Mouse (Mus musculus) layer of hippocampus, adult 9-10 months (tissue): ENCODE measurements around the gene Ece2.
"Not testable (repeated sequence)": the region's sequence is repeated elsewhere in the genome, so short reads cannot be mapped to it uniquely, and the experiment has no call there.

Source experiments
- DNase-seq: peaks from one replicate; pipeline ENCODE4 v3.0.0; 2022; ENCODE audit warnings: low spot score

The Ece2 gene

DNA sequence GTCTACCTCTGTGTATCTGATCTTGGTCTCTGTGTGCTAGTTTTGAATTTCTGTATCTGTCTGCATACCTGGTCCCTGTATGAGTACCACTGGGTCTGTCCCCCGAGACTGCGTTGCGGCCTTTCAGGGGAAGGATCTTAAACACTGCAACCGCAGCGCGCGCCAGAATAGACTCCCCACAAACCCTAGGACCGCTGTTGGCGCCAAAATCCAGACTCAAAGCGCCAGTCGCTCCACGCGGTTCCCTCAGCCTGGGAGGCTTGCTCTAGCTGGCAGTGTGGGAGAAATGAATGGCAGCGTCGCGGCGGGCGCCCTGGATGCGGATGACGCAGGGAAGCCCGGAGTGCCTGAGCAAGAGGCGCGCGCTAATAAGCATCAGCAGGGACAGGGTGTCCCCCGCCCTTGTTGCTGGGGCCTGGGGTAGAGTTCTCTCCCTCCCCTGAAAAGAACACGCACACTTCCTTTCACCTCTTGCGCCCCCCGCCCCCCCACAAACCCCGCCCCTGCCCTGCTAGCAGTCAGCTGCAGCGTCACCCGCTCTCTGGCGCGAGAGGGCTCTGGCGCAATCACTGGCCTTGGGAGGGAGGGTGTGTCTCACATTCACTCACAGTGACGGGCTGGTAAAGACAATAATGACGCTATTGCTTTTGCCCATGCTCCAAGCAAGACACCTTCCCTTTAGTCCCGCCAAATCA is 7.5 kb upstream of the Ece2 start:
- DNase-seq, result no peak

- DNase-seq, result no peak
Observed at GRCm38 (mm10) chr16:20623211-20623610, 6.4 kb upstream of the Ece2 start.

- no peak for DNase-seq
Observed at GRCm38 (mm10) chr16:20628871-20629391, 697 bp upstream of the Ece2 start.

DNA sequence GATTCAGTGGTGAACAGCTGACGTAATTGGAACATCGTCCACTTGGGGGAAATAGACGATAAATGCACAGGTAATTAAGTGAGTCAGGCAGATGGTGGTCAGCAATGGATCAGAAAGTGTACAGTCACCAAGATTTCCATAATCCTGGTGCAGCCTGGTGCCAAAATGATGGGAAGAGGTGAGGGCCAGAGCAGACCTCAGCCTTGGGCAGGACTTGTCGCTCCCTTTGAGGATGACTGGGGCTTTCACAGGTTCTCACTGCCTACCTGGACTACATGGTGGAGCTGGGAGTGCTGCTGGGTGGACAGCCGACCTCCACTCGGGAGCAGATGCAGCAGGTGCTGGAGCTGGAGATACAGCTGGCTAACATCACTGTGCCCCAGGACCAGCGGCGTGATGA is 7.8 kb downstream of the Ece2 start:
- DNase-seq, result no peak

DNA sequence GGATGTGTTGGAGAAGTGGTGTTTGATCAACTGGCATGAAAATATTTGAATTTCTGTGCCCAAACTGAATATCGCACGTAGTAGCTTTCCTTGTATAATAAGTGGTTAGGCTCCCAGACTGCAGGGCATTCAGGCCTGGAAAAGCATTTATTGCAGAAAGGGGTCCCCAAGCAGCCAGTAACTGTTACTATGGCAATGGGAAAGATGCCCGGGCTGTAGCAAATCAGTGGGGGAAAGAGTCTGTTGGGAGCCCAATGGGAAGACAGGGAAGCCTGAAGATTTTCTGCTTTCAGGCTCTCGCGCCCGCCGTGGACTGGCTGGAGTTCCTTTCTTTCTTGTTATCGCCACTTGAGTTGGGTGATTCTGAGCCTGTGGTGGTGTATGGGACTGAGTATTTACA is 8.7 kb downstream of the Ece2 start:
- no peak for DNase-seq

GRCm38 (mm10) chr16:20642161-20642560 is 12.5 kb downstream of the Ece2 start:
- DNase-seq, result peak; percentile 47

- no peak for DNase-seq
Observed at GRCm38 (mm10) chr16:20643911-20644310, 14.3 kb downstream of the Ece2 start.

DNA sequence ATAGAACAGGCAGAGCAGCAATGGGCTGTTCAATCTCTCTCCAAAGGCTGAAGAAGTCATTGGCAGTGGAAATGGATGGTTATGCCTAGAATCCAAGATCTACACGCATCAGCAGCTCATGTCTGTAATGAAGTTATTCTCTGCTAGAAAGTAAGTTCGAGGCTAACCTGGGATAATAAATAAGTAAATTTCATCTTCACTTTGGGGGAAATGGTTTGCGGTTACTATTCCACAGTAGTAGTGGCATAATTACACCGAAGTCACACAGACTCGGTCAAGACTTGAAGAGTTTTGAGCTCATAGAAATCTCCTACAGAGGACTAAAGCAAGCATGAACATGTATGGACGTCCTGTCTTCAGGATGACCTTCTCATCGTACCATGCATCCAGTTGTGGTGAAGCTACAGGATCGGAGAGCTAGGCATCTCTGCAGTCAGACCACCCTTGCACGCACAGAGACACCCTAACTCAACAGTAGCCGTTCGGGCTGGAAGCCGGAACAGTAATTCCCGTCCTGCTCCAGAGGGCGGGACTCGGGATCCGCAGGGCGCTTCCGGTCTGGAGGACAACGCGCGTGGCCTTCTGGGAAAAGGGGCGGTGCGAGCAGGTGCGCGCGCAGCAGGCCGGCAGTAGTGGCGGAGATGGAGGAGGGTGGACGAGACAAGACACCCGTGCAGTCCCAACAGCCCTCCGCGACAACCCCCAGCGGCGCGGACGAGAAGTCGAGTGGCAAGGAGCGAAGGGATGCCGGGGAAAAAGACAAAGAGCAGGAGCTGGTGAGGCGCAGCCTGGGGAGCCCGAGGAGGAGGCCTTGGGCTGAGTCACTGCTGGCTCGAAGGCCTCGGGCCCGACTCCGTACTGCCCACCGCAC is 21.7 kb downstream of the Ece2 start, which contains the start of gene Psmd2:
Psmd2 (plus strand) TSS at position 577 of the 871 bp plus-strand sequence.
- DNase-seq, result peak; percentile 84

- no peak for DNase-seq
Observed at GRCm38 (mm10) chr16:20651947-20652310, 22.3 kb downstream of the Ece2 start.

DNA sequence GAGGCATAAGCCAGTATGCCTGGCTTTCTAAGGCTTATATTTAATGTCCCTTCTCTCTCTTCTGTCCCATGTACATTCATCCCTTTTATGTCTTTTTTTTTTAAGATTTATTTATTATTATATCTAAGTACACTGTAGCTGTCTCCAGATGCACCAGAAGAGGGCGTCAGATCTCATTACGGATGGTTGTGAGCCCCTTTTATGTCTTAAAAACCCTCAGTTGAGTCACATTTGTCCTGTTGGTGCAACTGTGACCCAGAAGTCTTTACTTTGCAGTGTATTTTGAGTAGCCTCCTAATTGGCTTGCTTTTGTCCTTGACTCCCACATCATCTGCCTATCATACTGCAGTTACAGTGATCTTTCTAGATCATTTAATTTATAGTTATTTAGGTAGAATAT is 23.7 kb downstream of the Ece2 start:
- no peak for DNase-seq

GRCm38 (mm10) chr16:20657661-20658060 is 28.0 kb downstream of the Ece2 start:
- DNase-seq, result no peak

DNA sequence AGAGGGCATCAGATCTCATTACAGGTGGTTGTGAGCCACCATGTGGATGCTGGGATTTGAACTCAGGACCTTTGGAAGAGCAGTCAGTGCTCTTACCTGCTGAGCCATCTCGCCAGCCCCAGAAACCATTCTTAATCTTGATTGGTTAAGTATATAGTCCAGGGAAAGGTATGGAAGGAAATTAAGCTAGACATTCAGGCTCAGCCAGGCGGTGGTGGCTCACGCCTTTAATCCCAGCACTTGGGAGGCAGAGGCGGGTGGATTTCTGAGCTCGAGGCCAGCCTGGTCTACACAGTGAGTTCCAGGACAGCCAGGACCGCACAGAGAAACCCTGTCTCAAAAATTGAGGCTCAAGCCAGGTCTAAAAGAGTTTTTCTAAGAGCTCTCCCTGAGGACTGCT is 38.4 kb downstream of the Ece2 start, which contains the start of gene Eif4g1:
Eif4g1 (plus strand) TSS at position 301 of the 400 bp plus-strand sequence.
- DNase-seq, result not testable (repeated sequence)

DNA sequence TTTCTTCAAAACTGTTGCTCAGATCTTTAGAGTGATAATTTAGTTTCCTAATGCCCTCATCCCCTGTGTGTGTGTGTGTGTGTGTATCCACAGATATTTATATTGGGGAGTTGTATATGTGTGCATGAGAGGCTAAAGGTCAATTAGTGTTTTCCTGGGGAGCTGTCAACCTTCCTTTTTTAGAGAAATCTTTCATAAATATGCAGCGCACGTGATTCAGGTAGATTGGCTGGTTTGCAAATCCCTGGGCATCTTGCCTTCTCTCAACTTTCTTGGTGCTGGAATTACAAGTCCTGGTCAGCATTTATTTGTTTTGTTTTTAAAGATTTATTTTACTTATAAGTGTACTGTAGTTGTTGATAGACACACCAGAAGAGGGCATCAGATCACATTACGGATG is 40.7 kb downstream of the Ece2 start:
- no peak for DNase-seq

GRCm38 (mm10) chr16:20671886-20672285 is 42.3 kb downstream of the Ece2 start:
- DNase-seq, result no peak

DNA sequence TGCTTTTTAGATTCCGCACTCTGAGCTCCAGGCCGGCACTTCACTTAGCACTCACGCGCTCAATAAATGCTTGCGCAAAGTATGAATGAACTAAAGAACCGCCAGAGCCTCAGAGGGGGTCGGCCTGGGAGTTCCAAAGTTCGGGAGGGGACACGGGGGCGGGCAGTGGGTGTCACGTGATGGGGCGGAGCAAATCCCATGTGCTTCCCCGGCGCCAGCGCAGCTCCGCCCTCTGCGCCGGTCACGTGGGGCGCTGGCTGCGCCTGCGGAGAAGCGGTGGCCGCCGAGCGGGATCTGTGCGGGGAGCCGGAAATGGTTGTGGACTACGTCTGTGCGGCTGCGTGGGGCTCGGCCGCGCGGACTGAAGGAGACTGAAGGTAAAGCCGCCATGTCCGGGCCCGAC is 42.9 kb downstream of the Ece2 start:
- peak; percentile 75 for DNase-seq

GRCm38 (mm10) chr16:20672965-20673705 is 43.5 kb downstream of the Ece2 start:
- DNase-seq, result no peak

GRCm38 (mm10) chr16:20673706-20674303 is 44.2 kb downstream of the Ece2 start:
- DNase-seq, result no peak

DNA sequence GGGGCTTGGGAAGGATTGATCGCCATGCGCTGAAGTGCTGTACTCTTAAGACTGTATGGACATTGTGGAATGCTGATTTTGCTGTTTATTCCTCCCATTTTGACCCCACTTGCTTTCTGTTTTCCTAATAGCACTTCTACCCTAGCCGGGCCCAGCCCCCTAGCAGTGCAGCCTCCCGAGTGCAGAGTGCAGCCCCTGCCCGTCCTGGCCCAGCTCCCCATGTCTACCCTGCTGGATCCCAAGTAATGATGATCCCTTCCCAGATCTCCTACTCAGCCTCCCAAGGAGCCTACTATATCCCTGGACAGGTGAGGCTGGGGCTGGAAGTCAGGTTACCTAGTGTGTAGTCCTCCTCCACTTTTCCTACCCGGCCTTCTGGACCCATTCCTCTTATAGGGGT is 45.6 kb downstream of the Ece2 start:
- no peak for DNase-seq

DNA sequence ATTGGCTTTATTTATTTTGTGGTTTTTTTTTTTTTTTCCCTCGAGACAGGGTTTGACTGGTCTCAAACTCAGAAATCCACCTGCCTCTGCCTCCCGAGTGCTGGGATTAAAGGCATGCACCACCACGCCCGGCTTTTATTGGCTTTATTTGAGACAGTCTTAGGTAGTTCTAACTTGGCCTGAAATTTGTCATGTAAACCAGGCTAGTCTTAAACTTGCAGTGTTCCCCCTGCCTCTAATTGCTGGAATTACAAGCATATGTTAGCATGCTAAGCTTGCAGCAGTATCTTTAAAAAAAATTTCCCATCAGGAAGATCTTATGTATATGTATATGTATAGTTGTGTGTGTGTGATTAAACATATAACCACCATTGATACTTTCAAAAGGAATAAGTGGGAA is 47.1 kb downstream of the Ece2 start:
- no peak for DNase-seq

DNA sequence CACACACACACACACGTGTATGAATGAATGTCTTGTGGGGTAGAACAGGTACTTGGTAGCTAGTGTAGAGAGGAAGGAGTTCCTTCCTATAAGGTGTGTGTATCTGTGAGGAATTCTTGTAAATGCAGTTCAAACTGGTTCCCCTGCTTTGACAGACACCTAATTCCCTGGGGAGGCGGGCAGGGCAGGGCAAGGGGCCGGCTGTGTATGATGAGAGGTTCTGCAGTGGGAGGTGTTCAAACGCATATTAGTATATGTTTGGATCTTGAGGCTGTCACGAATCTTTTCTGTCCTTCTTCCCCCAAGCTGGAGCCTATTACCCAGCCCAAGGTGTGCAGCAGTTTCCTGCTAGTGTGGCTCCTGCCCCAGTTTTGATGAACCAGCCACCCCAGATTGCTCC is 47.8 kb downstream of the Ece2 start:
- no peak for DNase-seq

DNA sequence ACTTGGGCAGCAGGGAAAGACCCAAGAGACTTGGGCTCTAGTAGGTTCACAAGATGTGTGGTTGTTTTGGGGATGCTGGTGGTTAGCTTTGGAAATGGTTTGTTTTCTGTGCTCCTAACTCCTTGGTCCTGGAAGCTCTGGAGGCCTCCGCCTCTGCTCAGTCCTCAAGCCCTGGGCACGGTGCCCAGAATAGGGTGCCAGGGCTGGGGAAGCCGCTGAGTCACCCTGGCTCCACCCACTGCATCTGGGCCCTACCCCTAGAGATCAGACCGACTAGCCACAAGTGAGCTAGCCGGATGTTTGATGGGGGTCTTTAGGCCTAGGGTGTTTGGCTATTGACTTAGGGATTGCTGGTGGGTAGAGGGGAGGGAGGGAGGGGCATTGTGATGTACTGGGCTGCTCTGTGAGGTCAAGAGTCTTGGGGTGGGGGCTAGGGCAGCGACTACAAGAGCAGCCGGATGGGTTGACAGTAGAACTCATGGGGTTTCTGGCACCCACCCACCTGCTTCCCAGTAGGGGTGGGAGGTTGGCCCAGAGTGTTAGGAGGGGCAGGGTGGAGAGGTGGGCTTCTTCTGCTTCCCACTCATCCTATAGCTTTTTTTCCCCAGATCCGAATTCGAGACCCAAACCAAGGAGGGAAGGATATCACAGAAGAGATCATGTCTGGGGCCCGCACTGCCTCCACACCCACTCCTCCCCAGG is 48.5 kb downstream of the Ece2 start:
- DNase-seq, result no peak
